Mouse (Mus musculus): ENCODE measurements at regions not wholly inside any gene's neighbourhood (a gene's known extent, or its start where the extent isn't known, plus 50 kb on each side); places are given as distances from the start of the nearest gene placed in this dataset.

DNA sequence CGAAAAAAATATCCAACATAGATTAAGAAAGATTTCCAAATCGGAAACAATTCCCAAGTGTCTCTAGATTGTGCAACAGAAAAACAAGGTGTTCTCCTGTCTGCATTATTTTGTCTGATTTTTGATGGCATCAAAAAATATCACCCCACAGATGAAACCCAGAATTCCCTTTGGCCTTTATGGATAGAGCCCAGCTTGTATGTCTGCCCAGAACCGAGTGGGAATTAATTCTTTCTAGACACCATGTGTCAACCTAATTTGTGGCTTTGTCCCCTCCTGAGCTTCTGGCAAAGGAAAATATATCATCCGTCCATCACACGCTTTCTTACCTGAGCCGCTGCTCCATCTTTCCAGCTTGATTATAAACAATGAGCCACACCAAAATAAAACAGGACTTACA lies 176.9 kb upstream of the Gk2 start:
- Histone ChIP-seq H3K9me3 (ENCODE audit: control insufficient read depth, low read length) (no peaks in the 10 kb centered on the region), H3K9ac (replicated peaks; ENCODE audit: low read depth, low read length) (no peak overlapping the region), H3K36me3 (ENCODE audit: control insufficient read depth, insufficient read depth) (no peaks in the 10 kb centered on the region), H3K4me3 (replicated peaks; ENCODE audit: low read length) (no peak overlapping the region), H3K4me1 (replicated peaks; ENCODE audit: control insufficient read depth, insufficient read depth, low read length) (no peaks in the 10 kb centered on the region), H3K4me2 (ENCODE audit: low read length) (no peak overlapping the region), H3K27me3 (replicated peaks; ENCODE audit: control insufficient read depth, insufficient read depth, low read length) (no peaks in the 10 kb centered on the region), H3K27ac (ENCODE audit: low read length) (no peak overlapping the region)
- WGBS, result 55% methylated on average over 6 of the region's 6 CpGs
- ATAC-seq, result no peak

GRCm38 (mm10) chr5:97632791-97633190 lies 176.0 kb upstream of the Gk2 start:
- H3K27me3 ChIP-seq (replicated peaks; ENCODE audit: control insufficient read depth, insufficient read depth, low read length), result no peaks in the 10 kb centered on the region
- H3K27ac ChIP-seq (ENCODE audit: low read length), result no peak overlapping the region
- no peaks in the 10 kb centered on the region for H3K4me1 ChIP-seq (replicated peaks; ENCODE audit: control insufficient read depth, insufficient read depth, low read length)
- ATAC-seq, result no peak
- no peak overlapping the region for H3K4me2 ChIP-seq (ENCODE audit: low read length)
- H3K36me3 ChIP-seq (ENCODE audit: control insufficient read depth, insufficient read depth), result no peaks in the 10 kb centered on the region
- H3K4me3 ChIP-seq (replicated peaks; ENCODE audit: low read length), result no peak overlapping the region
- no peaks in the 10 kb centered on the region for H3K9me3 ChIP-seq (ENCODE audit: control insufficient read depth, low read length)
- 75% methylated on average over 7 of the region's 7 CpGs for WGBS
- H3K9ac ChIP-seq (replicated peaks; ENCODE audit: low read depth, low read length), result no peak overlapping the region

- no peak overlapping the region for H3K27ac ChIP-seq (ENCODE audit: low read length)
- no peaks in the 10 kb centered on the region for H3K4me1 ChIP-seq (replicated peaks; ENCODE audit: control insufficient read depth, insufficient read depth, low read length)
- H3K4me2 ChIP-seq (ENCODE audit: low read length), result no peak overlapping the region
- ATAC-seq, result no peak
- no peak overlapping the region for H3K4me3 ChIP-seq (replicated peaks; ENCODE audit: low read length)
- H3K9me3 ChIP-seq (ENCODE audit: control insufficient read depth, low read length), result no peaks in the 10 kb centered on the region
- 81% methylated on average over 3 of the region's 3 CpGs for WGBS
- H3K9ac ChIP-seq (replicated peaks; ENCODE audit: low read depth, low read length), result no peak overlapping the region
- H3K36me3 ChIP-seq (ENCODE audit: control insufficient read depth, insufficient read depth), result no peaks in the 10 kb centered on the region
- H3K27me3 ChIP-seq (replicated peaks; ENCODE audit: control insufficient read depth, insufficient read depth, low read length), result no peaks in the 10 kb centered on the region
Measured at GRCm38 (mm10) chr5:97625200-97625599, 168.4 kb upstream of the Gk2 start.

DNA sequence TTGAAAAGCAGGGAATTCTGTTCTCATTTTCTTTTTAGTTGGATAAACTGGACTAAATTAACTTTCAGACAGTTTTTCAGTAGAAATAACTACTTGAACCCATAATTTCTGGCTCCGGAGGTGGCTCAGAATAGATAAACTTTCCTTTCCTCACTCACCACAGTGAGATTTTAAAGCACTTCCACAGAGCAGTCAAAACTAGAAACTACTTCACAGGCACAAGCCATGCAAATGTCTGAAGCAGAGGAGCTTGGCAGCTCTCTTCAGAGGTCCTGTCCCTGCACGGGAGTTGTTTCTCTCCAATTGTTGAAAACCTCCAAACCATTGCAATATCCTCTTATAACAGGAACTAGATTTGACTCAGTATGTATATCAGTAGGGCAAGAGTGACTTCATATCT lies 163.1 kb upstream of the Gk2 start:
- Histone ChIP-seq H3K27me3 (replicated peaks; ENCODE audit: control insufficient read depth, insufficient read depth, low read length) (no peaks in the 10 kb centered on the region), H3K36me3 (ENCODE audit: control insufficient read depth, insufficient read depth) (no peaks in the 10 kb centered on the region), H3K27ac (ENCODE audit: low read length) (no peak overlapping the region), H3K4me2 (ENCODE audit: low read length) (no peak overlapping the region), H3K9ac (replicated peaks; ENCODE audit: low read depth, low read length) (no peak overlapping the region), H3K9me3 (ENCODE audit: control insufficient read depth, low read length) (no peaks in the 10 kb centered on the region), H3K4me1 (replicated peaks; ENCODE audit: control insufficient read depth, insufficient read depth, low read length) (no peaks in the 10 kb centered on the region), H3K4me3 (replicated peaks; ENCODE audit: low read length) (no peak overlapping the region)
- no peak for ATAC-seq
- 91% methylated on average over 2 of the region's 2 CpGs for WGBS

DNA sequence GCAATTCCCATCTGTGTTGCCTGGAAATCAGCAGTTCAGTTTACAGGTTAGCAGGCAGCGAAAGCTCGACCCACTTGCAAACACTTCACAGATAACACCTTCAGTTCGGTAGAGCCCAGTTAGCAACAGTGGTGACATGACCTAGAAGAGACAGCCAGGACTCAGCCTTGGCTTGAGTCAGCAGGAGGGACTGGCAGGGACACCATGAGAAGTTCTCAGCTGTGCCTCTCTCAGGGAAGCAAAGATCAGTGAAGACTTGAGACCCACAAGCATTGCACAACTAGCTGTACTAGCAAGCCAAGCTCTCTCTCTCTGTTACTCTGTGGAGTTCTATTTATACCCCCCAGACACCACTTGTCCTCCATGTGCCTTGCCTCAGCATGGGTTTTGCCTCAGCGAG lies 161.6 kb upstream of the Gk2 start:
- no peaks in the 10 kb centered on the region for H3K9me3 ChIP-seq (ENCODE audit: control insufficient read depth, low read length)
- H3K36me3 ChIP-seq (ENCODE audit: control insufficient read depth, insufficient read depth), result no peaks in the 10 kb centered on the region
- no peaks in the 10 kb centered on the region for H3K27me3 ChIP-seq (replicated peaks; ENCODE audit: control insufficient read depth, insufficient read depth, low read length)
- no peak overlapping the region for H3K4me2 ChIP-seq (ENCODE audit: low read length)
- H3K4me1 ChIP-seq (replicated peaks; ENCODE audit: control insufficient read depth, insufficient read depth, low read length), result no peaks in the 10 kb centered on the region
- H3K9ac ChIP-seq (replicated peaks; ENCODE audit: low read depth, low read length), result no peak overlapping the region
- no peak overlapping the region for H3K4me3 ChIP-seq (replicated peaks; ENCODE audit: low read length)
- no peak overlapping the region for H3K27ac ChIP-seq (ENCODE audit: low read length)
- ATAC-seq, result no peak
- 87% methylated on average over 4 of the region's 4 CpGs for WGBS

DNA sequence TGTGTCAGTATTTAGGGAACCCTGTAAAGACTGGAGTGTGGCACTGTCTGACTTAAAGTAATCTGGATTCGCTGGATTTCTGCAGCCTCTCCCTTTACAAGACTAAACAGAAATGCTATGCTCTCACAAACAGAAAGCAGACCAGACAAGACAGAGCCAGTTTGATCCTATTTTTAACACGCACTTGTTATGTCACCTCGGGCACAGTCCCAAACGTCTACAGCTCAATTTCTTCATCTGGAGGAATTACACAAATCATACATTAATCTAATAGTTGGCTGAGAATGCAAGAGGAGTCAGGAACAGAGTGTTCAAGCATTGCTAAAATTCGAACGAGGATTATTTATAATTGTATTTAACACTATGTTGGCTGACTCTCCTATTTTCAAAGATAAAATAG lies 145.4 kb upstream of the Gk2 start:
- Histone ChIP-seq H3K27ac (ENCODE audit: low read length) (no peak overlapping the region), H3K27me3 (replicated peaks; ENCODE audit: control insufficient read depth, insufficient read depth, low read length) (no peaks in the 10 kb centered on the region), H3K9ac (replicated peaks; ENCODE audit: low read depth, low read length) (no peak overlapping the region), H3K4me1 (replicated peaks; ENCODE audit: control insufficient read depth, insufficient read depth, low read length) (peaks cover 5% of the 10 kb centered on the region; the same call in 1 of the 2 replicates), H3K4me2 (ENCODE audit: low read length) (no peak overlapping the region), H3K9me3 (ENCODE audit: control insufficient read depth, low read length) (no peaks in the 10 kb centered on the region), H3K4me3 (replicated peaks; ENCODE audit: low read length) (no peak overlapping the region), H3K36me3 (ENCODE audit: control insufficient read depth, insufficient read depth) (no peaks in the 10 kb centered on the region)
- ATAC-seq, result no peak
- 81% methylated on average over 6 of the region's 6 CpGs for WGBS

DNA sequence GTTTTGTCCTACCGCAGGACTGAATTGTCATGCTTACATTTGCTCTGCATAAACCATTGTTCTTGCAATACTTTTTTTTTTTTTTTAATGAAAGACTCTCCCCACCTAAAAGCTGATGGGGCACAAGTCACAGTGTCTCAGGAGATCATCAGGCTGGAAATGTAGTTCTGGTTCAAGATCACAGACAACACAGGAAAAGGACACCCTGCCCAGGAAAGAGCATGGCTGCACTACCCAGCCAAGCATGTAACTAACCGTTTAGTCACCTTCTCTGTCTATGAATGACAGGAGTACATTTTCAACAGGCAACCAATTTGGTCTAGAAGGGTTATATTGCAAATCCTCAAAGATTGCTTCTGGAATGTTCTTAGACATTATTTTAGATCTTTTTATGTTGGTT lies 144.6 kb upstream of the Gk2 start:
- no peak overlapping the region for H3K4me3 ChIP-seq (replicated peaks; ENCODE audit: low read length)
- H3K27ac ChIP-seq (ENCODE audit: low read length), result no peak overlapping the region
- H3K27me3 ChIP-seq (replicated peaks; ENCODE audit: control insufficient read depth, insufficient read depth, low read length), result no peaks in the 10 kb centered on the region
- no peak for ATAC-seq
- no peaks in the 10 kb centered on the region for H3K36me3 ChIP-seq (ENCODE audit: control insufficient read depth, insufficient read depth)
- no peaks in the 10 kb centered on the region for H3K9me3 ChIP-seq (ENCODE audit: control insufficient read depth, low read length)
- peaks cover 5% of the 10 kb centered on the region; the same call in 1 of the 2 replicates for H3K4me1 ChIP-seq (replicated peaks; ENCODE audit: control insufficient read depth, insufficient read depth, low read length)
- 76% methylated on average over 2 of the region's 2 CpGs for WGBS
- no peak overlapping the region for H3K4me2 ChIP-seq (ENCODE audit: low read length)
- no peak overlapping the region for H3K9ac ChIP-seq (replicated peaks; ENCODE audit: low read depth, low read length)

DNA sequence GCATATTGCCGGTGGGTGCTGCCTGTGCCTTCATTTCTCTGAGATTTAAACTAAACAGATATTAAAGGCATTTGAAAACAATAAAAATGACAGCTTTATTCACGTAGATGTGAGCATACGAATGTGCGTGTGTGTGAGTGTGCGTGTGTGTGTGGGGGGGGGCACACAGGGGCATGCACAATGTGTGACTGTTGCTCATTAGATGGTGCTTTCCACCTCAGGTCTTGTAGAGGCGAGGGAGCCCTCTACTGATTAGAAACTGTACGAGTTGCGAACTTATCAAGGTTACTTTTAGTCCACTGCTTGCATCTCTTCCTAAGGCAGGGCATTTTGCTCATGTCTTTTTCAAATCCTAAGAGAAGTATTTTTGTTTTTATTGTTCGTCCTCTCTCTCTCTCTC lies 141.9 kb upstream of the Gk2 start:
- no peak for ATAC-seq
- H3K9ac ChIP-seq (replicated peaks; ENCODE audit: low read depth, low read length), result no peak overlapping the region
- H3K27ac ChIP-seq (ENCODE audit: low read length), result no peak overlapping the region
- no peak overlapping the region for H3K4me3 ChIP-seq (replicated peaks; ENCODE audit: low read length)
- H3K4me1 ChIP-seq (replicated peaks; ENCODE audit: control insufficient read depth, insufficient read depth, low read length), result peaks cover 5% of the 10 kb centered on the region; the same call in 1 of the 2 replicates
- 66% methylated on average over 9 of the region's 9 CpGs for WGBS
- no peaks in the 10 kb centered on the region for H3K9me3 ChIP-seq (ENCODE audit: control insufficient read depth, low read length)
- H3K4me2 ChIP-seq (ENCODE audit: low read length), result no peak overlapping the region
- H3K36me3 ChIP-seq (ENCODE audit: control insufficient read depth, insufficient read depth), result no peaks in the 10 kb centered on the region
- no peaks in the 10 kb centered on the region for H3K27me3 ChIP-seq (replicated peaks; ENCODE audit: control insufficient read depth, insufficient read depth, low read length)

- no peak overlapping the region for H3K4me2 ChIP-seq (ENCODE audit: low read length)
- WGBS, result 54% methylated on average over 2 of the region's 2 CpGs
- peaks cover 5% of the 10 kb centered on the region; the same call in 1 of the 2 replicates for H3K4me1 ChIP-seq (replicated peaks; ENCODE audit: control insufficient read depth, insufficient read depth, low read length)
- no peaks in the 10 kb centered on the region for H3K36me3 ChIP-seq (ENCODE audit: control insufficient read depth, insufficient read depth)
- H3K9me3 ChIP-seq (ENCODE audit: control insufficient read depth, low read length), result no peaks in the 10 kb centered on the region
- no peaks in the 10 kb centered on the region for H3K27me3 ChIP-seq (replicated peaks; ENCODE audit: control insufficient read depth, insufficient read depth, low read length)
- no peak for ATAC-seq
- H3K4me3 ChIP-seq (replicated peaks; ENCODE audit: low read length), result no peak overlapping the region
- no peak overlapping the region for H3K9ac ChIP-seq (replicated peaks; ENCODE audit: low read depth, low read length)
- no peak overlapping the region for H3K27ac ChIP-seq (ENCODE audit: low read length)
Measured at GRCm38 (mm10) chr5:97595916-97596315, 139.1 kb upstream of the Gk2 start.

GRCm38 (mm10) chr5:97594081-97594480 lies 137.3 kb upstream of the Gk2 start:
- H3K27me3 ChIP-seq (replicated peaks; ENCODE audit: control insufficient read depth, insufficient read depth, low read length), result no peaks in the 10 kb centered on the region
- 29% methylated on average over 7 of the region's 7 CpGs for WGBS
- H3K9ac ChIP-seq (replicated peaks; ENCODE audit: low read depth, low read length), result no peak overlapping the region
- H3K4me2 ChIP-seq (ENCODE audit: low read length), result no peak overlapping the region
- ATAC-seq, result no peak
- no peaks in the 10 kb centered on the region for H3K9me3 ChIP-seq (ENCODE audit: control insufficient read depth, low read length)
- H3K4me3 ChIP-seq (replicated peaks; ENCODE audit: low read length), result no peak overlapping the region
- H3K4me1 ChIP-seq (replicated peaks; ENCODE audit: control insufficient read depth, insufficient read depth, low read length), result peaks cover 5% of the 10 kb centered on the region; the same call in 1 of the 2 replicates
- no peaks in the 10 kb centered on the region for H3K36me3 ChIP-seq (ENCODE audit: control insufficient read depth, insufficient read depth)
- H3K27ac ChIP-seq (ENCODE audit: low read length), result no peak overlapping the region

Data from forebrain, embryonic 16.5 days (tissue).